Mouse (Mus musculus) forebrain, embryonic 12.5 days (tissue): Measurements from ENCODE around the gene Susd1. TPM values are rescaled to one million over a fixed set of nuclear protein-coding genes. Genes with fewer than 3 reads are reported as not detected.
A peak's percentile ranks its signal among the peaks of the same experiment; 100 is the strongest.

Experiments used
- ATAC-seq: fragments of 200-750 bp; cut with Nextera tagmentation; 2 replicates; pipeline ENCODE4 v1.8.0; 2017; ENCODE audit warnings: moderate TSS enrichment; ENCODE audit not compliant: low FRiP score
- H3K27ac ChIP-seq: fragments of 300-500 bp; sonication (generic); 2 replicates; pipeline ENCODE4 v1.5.1; 2016; ENCODE audit warnings: mild to moderate bottlenecking
- H3K27me3 ChIP-seq: fragments of 300-500 bp; sonication (generic); 2 replicates; pipeline ENCODE4 v1.6.1; 2016; ENCODE audit warnings: mild to moderate bottlenecking
- H3K36me3 ChIP-seq: fragments of 300-500 bp; sonication (generic); replicated peaks from 2 replicates; pipeline ENCODE4 v1.6.1; 2016; ENCODE audit warnings: mild to moderate bottlenecking
- H3K4me1 ChIP-seq: fragments of 300-500 bp; sonication (generic); 2 replicates; pipeline ENCODE4 v1.6.1; 2016
- H3K4me2 ChIP-seq: fragments of 300-500 bp; sonication (generic); 2 replicates; pipeline ENCODE4 v1.6.1; 2016; ENCODE audit warnings: mild to moderate bottlenecking, moderate library complexity
- H3K4me3 ChIP-seq: fragments of 300-500 bp; sonication (generic); replicated peaks from 2 replicates; pipeline ENCODE4 v1.5.1; 2016; ENCODE audit warnings: mild to moderate bottlenecking
- H3K9ac ChIP-seq: fragments of 300-500 bp; sonication (generic); 2 replicates; pipeline ENCODE4 v1.6.1; 2016; ENCODE audit warnings: mild to moderate bottlenecking
- H3K9me3 ChIP-seq: fragments of 300-500 bp; sonication (generic); 2 replicates; pipeline ENCODE4 v1.6.1; 2016
- WGBS: fragments of 180-500 bp; shearing (Covaris S2); methylation state at CpG from one replicate; pipeline ENCODE4 v1.1.7; 2016; 5-methylcytosine and 5-hydroxymethylcytosine counted together
- polyA plus RNA-seq: library from polyadenylated mRNA; unstranded; fragments of >200 nt; fragmentation: Nextera tagmentation; extraction: Ambion mirVana; gene quantifications from 2 replicates; pipeline ENCODE4 v1.2.1, GENCODE M21; 2016

The Susd1 gene
- polyA plus RNA-seq: 1.3 and 1.9 TPM in 2 replicates

DNA sequence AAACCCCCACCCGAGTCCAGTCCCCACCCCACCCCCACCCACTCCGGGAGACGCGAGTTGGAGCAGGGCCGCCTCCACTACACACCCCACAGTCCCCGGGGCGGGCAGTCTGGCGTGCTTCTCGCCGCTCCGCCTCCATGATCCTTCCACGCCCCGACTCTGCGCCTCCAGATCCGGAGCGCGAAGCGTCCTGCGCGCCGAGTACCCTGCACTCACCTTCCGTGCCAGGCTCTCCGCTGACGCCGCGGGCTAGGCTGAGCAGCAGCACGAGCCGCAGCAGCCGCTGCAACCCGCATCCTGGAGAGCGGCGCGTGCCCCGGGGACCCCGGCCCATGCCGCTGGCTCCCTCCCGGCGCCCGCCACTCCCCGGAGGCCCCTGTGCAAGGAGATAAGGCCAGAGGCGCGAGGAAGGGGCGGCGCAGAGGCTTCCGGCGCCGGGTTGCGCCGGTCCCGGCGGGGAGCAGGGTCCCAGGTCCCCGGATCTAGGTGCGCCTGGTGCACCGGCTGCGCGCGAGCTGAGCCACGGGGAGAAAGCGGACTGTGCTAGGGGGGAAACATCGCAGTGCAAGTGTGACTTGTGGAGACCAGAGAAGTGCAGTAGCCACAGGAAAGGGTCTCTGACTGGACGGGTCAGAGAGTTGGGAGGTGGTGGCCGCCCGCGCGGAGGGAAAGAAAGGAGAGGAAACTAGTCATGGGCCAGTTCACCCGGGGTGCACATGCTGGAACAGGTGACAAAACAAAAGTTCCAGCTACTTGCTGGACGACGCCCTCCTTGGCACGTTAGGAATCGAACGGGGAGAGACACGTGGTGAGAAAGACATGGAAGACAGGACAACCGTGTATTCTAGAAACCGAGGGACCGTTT lies at the start of gene Susd1:
Susd1 (minus strand) TSS at position 644 of the 865 bp plus-strand sequence.
- no peaks in the 10 kb centered on the region for H3K36me3 ChIP-seq
- WGBS: under 1% methylated on average over 58 of the region's 75 CpGs
- peak; percentile 89 for ATAC-seq
- H3K4me1 ChIP-seq: peaks cover 11% of the 10 kb centered on the region
- H3K27me3 ChIP-seq: peaks cover 49% of the 10 kb centered on the region
- peak within 1 kb of the TSS; percentile 64 for H3K4me3 ChIP-seq
- H3K27ac ChIP-seq: no peak within 1 kb of the TSS
- peak within 1 kb of the TSS; percentile 99 for H3K4me2 ChIP-seq
- H3K9ac ChIP-seq: peak within 1 kb of the TSS; percentile 75
- no peaks in the 10 kb centered on the region for H3K9me3 ChIP-seq

DNA sequence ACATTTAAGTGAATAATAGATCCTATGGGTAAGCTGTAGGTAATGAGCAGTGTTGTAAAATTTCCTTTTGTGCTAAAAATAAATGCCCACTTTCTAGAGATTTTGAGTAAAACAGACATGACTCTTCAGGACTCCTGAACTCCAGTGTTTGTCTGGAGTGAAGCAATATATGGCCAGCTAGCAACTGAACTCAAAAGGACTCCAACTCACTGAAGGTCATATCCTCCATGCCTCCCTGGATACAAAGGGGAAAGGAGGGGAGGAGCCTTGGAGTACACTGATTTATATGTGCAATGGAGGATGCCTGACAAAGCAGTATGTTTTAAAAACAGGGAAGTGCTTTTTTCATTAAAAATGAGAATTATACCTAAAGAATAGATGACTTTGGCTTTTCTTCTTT lies 32.9 kb upstream of the Susd1 start:
- no peak overlapping the region for H3K9ac ChIP-seq
- H3K4me1 ChIP-seq: no peaks in the 10 kb centered on the region
- no peaks in the 10 kb centered on the region for H3K9me3 ChIP-seq
- H3K27ac ChIP-seq: no peak overlapping the region
- H3K4me3 ChIP-seq: no peak overlapping the region
- H3K4me2 ChIP-seq: no peak overlapping the region
- ATAC-seq: no peak
- H3K27me3 ChIP-seq: no peaks in the 10 kb centered on the region
- H3K36me3 ChIP-seq: no peaks in the 10 kb centered on the region

DNA sequence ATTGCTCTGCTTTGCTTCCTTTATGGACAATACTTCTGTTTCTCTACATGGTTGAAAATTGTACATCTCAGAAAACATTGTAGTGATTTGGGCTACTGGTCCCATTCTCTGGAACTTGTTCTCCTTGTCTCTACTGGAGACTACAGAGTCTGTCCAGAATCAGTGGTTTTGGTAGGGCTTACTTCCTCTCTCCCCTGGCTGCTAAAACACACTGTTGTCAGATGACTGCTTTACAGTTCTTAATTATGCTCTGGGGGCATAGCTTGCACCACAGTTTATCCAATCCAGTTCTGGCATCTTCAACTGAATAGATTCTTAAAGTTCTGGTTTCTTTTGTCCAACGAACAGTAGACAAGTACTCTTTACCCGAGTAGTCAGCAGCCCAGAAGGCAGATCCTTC lies 27.0 kb upstream of the Susd1 start:
- Histone ChIP-seq H3K4me1 (no peaks in the 10 kb centered on the region), H3K36me3 (no peaks in the 10 kb centered on the region), H3K27me3 (no peaks in the 10 kb centered on the region), H3K27ac (no peak overlapping the region), H3K4me2 (no peak overlapping the region), H3K9me3 (no peaks in the 10 kb centered on the region), H3K9ac (no peak overlapping the region), H3K4me3 (no peak overlapping the region)
- WGBS: 77% methylated on average over 2 of the region's 2 CpGs
- ATAC-seq: no peak

GRCm38 (mm10) chr4:59464661-59465060 lies 26.2 kb upstream of the Susd1 start:
- Histone ChIP-seq H3K9ac (no peak overlapping the region), H3K36me3 (no peaks in the 10 kb centered on the region), H3K4me1 (no peaks in the 10 kb centered on the region), H3K9me3 (no peaks in the 10 kb centered on the region), H3K27ac (no peak overlapping the region), H3K27me3 (no peaks in the 10 kb centered on the region), H3K4me2 (no peak overlapping the region), H3K4me3 (no peak overlapping the region)
- ATAC-seq: no peak
- WGBS: 93% methylated on average over 6 of the region's 6 CpGs

DNA sequence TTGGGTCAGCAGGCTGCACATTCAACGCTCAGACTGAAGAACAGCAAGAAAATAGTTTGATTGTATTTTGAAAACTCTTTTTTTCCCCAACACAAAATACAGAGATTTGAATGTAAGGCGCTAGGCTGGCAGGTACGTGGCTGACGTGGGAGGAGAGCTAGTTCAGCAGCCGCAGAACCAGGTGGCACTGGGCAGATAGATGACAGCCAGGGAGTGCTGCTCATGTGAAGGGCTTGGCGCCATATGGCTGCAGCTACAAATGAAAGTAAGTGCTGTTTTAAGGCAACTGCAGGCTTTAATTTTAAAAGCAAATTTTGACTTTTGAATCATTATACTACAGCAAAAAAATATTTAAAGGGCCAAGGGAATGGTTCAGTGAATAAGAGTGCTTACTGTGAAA lies 24.1 kb upstream of the Susd1 start:
- ATAC-seq: no peak
- Histone ChIP-seq H3K27ac (no peak overlapping the region), H3K9me3 (no peaks in the 10 kb centered on the region), H3K4me2 (no peak overlapping the region), H3K27me3 (no peaks in the 10 kb centered on the region), H3K36me3 (no peaks in the 10 kb centered on the region), H3K9ac (no peak overlapping the region), H3K4me3 (no peak overlapping the region), H3K4me1 (0 out of 2 replicates have a peak, but pooled peaks cover 3% of the 10 kb centered on the region)
- WGBS: 77% methylated on average over 6 of the region's 6 CpGs

DNA sequence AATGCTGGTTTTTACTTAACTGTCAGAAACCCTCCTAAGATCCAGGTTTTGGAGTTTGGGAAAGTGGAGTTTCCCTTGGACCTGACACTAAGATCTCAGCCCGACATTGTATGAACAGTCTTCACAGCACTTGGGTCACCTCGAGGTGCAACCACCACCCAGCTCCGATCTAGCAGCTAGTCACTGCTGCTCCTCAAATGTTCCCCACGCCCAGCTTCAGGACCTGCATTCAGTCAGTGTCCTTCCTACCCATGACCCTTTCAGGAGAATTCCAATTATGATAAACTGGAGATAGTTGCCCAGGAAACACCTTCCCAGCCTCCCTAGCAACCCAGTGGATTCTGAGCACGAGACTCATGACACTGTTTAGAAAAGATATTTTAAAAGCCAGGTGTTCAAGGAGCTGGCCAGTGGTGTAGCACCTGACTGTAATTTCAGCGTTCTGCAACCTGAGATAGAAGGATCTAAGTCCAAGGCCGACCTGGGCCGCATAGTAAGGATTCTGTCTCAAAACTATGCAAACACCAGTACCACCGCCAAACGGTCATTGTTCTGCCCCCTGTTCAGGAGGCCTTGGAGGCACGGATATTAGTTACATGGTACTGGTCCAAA lies 22.8 kb upstream of the Susd1 start:
- Histone ChIP-seq H3K4me3 (no peak overlapping the region), H3K27me3 (no peaks in the 10 kb centered on the region), H3K36me3 (no peaks in the 10 kb centered on the region), H3K4me2 (no peak overlapping the region), H3K4me1 (0 out of 2 replicates have a peak, but pooled peaks cover 3% of the 10 kb centered on the region), H3K27ac (no peak overlapping the region), H3K9ac (no peak overlapping the region), H3K9me3 (no peaks in the 10 kb centered on the region)
- 89% methylated on average over 11 of the region's 11 CpGs for WGBS
- ATAC-seq: no peak

- Histone ChIP-seq H3K9ac (no peak overlapping the region), H3K27me3 (no peaks in the 10 kb centered on the region), H3K4me1 (0 out of 2 replicates have a peak, but pooled peaks cover 3% of the 10 kb centered on the region), H3K27ac (no peak overlapping the region), H3K36me3 (no peaks in the 10 kb centered on the region), H3K9me3 (no peaks in the 10 kb centered on the region), H3K4me2 (no peak overlapping the region), H3K4me3 (no peak overlapping the region)
- ATAC-seq: no peak
- 88% methylated on average over 13 of the region's 13 CpGs for WGBS
These were observed 21.0 kb upstream of the Susd1 start for GRCm38 (mm10) chr4:59459216-59459955.

GRCm38 (mm10) chr4:59457941-59458340 lies 19.5 kb upstream of the Susd1 start:
- Histone ChIP-seq H3K27ac (no peak overlapping the region), H3K4me1 (0 out of 2 replicates have a peak, but pooled peaks cover 3% of the 10 kb centered on the region), H3K4me3 (no peak overlapping the region), H3K27me3 (no peaks in the 10 kb centered on the region), H3K4me2 (no peak overlapping the region), H3K9ac (no peak overlapping the region), H3K36me3 (no peaks in the 10 kb centered on the region), H3K9me3 (no peaks in the 10 kb centered on the region)
- no peak for ATAC-seq
- WGBS: 46% methylated on average over 9 of the region's 9 CpGs

- no peak overlapping the region for H3K27ac ChIP-seq
- no peaks in the 10 kb centered on the region for H3K9me3 ChIP-seq
- H3K9ac ChIP-seq: no peak overlapping the region
- H3K36me3 ChIP-seq: no peaks in the 10 kb centered on the region
- ATAC-seq: no peak
- H3K4me2 ChIP-seq: no peak overlapping the region
- WGBS: 89% methylated on average over 5 of the region's 5 CpGs
- H3K27me3 ChIP-seq: no peaks in the 10 kb centered on the region
- 0 out of 2 replicates have a peak, but pooled peaks cover 3% of the 10 kb centered on the region for H3K4me1 ChIP-seq
- no peak overlapping the region for H3K4me3 ChIP-seq
These were observed 18.7 kb upstream of the Susd1 start for GRCm38 (mm10) chr4:59457091-59457490.

DNA sequence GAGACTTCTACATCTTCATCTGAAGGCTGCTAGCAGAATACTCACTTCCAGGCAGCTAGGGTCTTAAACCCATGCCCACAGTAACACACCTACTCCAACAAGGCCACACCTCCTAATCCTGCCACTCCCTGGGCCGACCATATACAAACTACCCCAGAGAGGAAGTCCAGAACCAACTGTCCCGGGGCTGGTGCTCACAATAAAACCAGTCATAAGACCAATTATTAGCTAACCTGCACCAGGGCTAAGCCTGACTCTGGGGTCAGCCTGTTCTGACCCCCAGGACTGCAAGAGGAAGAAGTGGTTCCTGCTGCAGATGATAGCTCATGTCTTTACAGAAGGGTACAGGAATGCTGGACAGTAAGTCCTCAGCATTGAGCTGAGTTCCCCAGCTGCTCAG lies 17.0 kb upstream of the Susd1 start:
- no peaks in the 10 kb centered on the region for H3K27me3 ChIP-seq
- no peak overlapping the region for H3K4me2 ChIP-seq
- H3K9ac ChIP-seq: no peak overlapping the region
- H3K36me3 ChIP-seq: no peaks in the 10 kb centered on the region
- H3K9me3 ChIP-seq: no peaks in the 10 kb centered on the region
- H3K4me3 ChIP-seq: no peak overlapping the region
- H3K27ac ChIP-seq: no peak overlapping the region
- 0 out of 2 replicates have a peak, but pooled peaks cover 3% of the 10 kb centered on the region for H3K4me1 ChIP-seq
- whole genome bisulfite sequencing: 86% methylated on average over 2 of the region's 2 CpGs
- no peak for ATAC-seq

- ATAC-seq: no peak
- H3K9me3 ChIP-seq: no peaks in the 10 kb centered on the region
- 84% methylated on average over 3 of the region's 3 CpGs for WGBS
- H3K4me2 ChIP-seq: no peak overlapping the region
- no peak overlapping the region for H3K9ac ChIP-seq
- no peak overlapping the region for H3K4me3 ChIP-seq
- 0 out of 2 replicates have a peak, but pooled peaks cover 3% of the 10 kb centered on the region for H3K4me1 ChIP-seq
- H3K27ac ChIP-seq: no peak overlapping the region
- H3K36me3 ChIP-seq: no peaks in the 10 kb centered on the region
- H3K27me3 ChIP-seq: no peaks in the 10 kb centered on the region
These were observed 15.6 kb upstream of the Susd1 start for GRCm38 (mm10) chr4:59454046-59454445.

DNA sequence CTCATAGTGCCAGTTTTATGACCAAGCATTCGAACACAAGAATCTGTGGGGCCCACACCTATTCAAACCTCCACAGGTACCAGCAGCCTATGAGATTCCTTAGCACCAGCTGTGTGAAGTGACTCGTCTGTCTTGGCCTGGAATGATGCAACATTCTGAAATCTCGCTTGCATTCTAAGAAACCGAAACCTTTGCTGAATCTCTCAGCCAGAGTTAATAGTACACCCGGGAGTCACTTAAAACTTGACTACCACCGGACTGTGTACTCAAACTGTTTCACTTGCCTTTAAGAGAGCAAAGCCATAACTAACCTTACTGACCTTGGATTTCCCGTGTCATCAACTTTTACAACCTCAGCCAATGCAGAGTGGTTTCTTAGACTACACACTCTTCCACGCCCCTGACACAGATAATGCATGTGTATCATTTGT lies 14.1 kb upstream of the Susd1 start:
- H3K9ac ChIP-seq: no peak overlapping the region

More for the DNA sequence above, 14.1 kb upstream of the Susd1 start:
- no peak for ATAC-seq
- Histone ChIP-seq H3K36me3 (no peaks in the 10 kb centered on the region), H3K9me3 (no peaks in the 10 kb centered on the region), H3K27ac (no peak overlapping the region), H3K4me1 (no peaks in the 10 kb centered on the region), H3K4me2 (no peak overlapping the region), H3K27me3 (no peaks in the 10 kb centered on the region), H3K4me3 (no peak overlapping the region)
- 92% methylated on average over 8 of the region's 8 CpGs for WGBS
